Mouse (Mus musculus) midbrain, embryonic 15.5 days (tissue): ENCODE data around the gene Zfand2b. TPM values are rescaled to one million over a fixed set of nuclear protein-coding genes. Genes with fewer than 3 reads are reported as not detected.

ENCODE experiments used
- ATAC-seq: fragments of 200-750 bp; cut with Nextera tagmentation; replicated peaks from 2 replicates; pipeline ENCODE4 v1.8.0; 2017; ENCODE audit warnings: moderate TSS enrichment
- H3K27ac ChIP-seq: fragments of 300-500 bp; sonication (generic); 2 replicates; pipeline ENCODE4 v1.5.1; 2015; ENCODE audit warnings: mild to moderate bottlenecking, inconsistent platforms
- H3K27me3 ChIP-seq: fragments of 300-500 bp; sonication (generic); replicated peaks from 2 replicates; pipeline ENCODE4 v1.6.1; 2015; ENCODE audit warnings: inconsistent platforms
- H3K36me3 ChIP-seq: fragments of 300-500 bp; sonication (generic); replicated peaks from 2 replicates; pipeline ENCODE4 v1.6.1; 2015; ENCODE audit warnings: inconsistent platforms
- H3K4me1 ChIP-seq: fragments of 300-500 bp; sonication (generic); 2 replicates; pipeline ENCODE4 v1.6.1; 2015; ENCODE audit warnings: inconsistent platforms
- H3K4me2 ChIP-seq: fragments of 300-500 bp; sonication (generic); 2 replicates; pipeline ENCODE4 v1.6.1; 2015; ENCODE audit warnings: inconsistent platforms, mild to moderate bottlenecking, moderate library complexity
- H3K4me3 ChIP-seq: fragments of 300-500 bp; sonication (generic); 2 replicates; pipeline ENCODE4 v1.5.1; 2015; ENCODE audit warnings: mild to moderate bottlenecking, inconsistent platforms
- H3K9ac ChIP-seq: fragments of 300-500 bp; sonication (generic); 2 replicates; pipeline ENCODE4 v1.6.1; 2015; ENCODE audit warnings: mild to moderate bottlenecking, inconsistent platforms
- H3K9me3 ChIP-seq: fragments of 300-500 bp; sonication (generic); 2 replicates; pipeline ENCODE4 v1.6.1; 2016; ENCODE audit warnings: inconsistent platforms
- WGBS: fragments of 180-500 bp; shearing (Covaris S2); methylation state at CpG from one replicate; pipeline ENCODE4 v1.1.7; 2015; ENCODE audit warnings: mixed read lengths; 5-methylcytosine and 5-hydroxymethylcytosine counted together
- microRNA-seq: library from miRNA; unstranded; fragments of <30 nt; microRNA quantifications from one replicate; pipeline ENCODE4, GENCODE M21; 2016
- polyA plus RNA-seq: library from polyadenylated mRNA; unstranded; fragments of >200 nt; fragmentation: Nextera tagmentation; extraction: Ambion mirVana; gene quantifications from 2 replicates; pipeline ENCODE4 v1.2.1, GENCODE M21; 2015

The Zfand2b gene
- polyA plus RNA-seq, 1 experiment from 2014 or later: 38.3 TPM

GRCm38 (mm10) chr1:75218227-75219001, 50.0 kb downstream of the Zfand2b start:
- Histone ChIP-seq H3K27me3 (peaks cover 56% of the 10 kb centered on the region), H3K4me2 (peak overlapping the region; percentile 79), H3K4me1 (peaks cover 16% of the 10 kb centered on the region), H3K36me3 (peaks cover 9% of the 10 kb centered on the region; the same call in 1 of the 2 replicates), H3K9me3 (no peaks in the 10 kb centered on the region), H3K9ac (peak overlapping the region; percentile 35; the same call in 1 of the 2 replicates), H3K27ac (no peak overlapping the region), H3K4me3 (peak overlapping the region; percentile 48)
- ATAC-seq: peak; percentile 49
- 1% methylated on average over 38 of the region's 38 CpGs for WGBS

- no peak overlapping the region for H3K27ac ChIP-seq
- H3K36me3 ChIP-seq: peaks cover 5% of the 10 kb centered on the region; the same call in 1 of the 2 replicates
- peak overlapping the region; percentile 79 for H3K4me2 ChIP-seq
- H3K4me1 ChIP-seq: peaks cover 16% of the 10 kb centered on the region
- WGBS: under 1% methylated on average over 24 of the region's 24 CpGs
- peak overlapping the region; percentile 35 for H3K9ac ChIP-seq
- H3K9me3 ChIP-seq: no peaks in the 10 kb centered on the region
- H3K4me3 ChIP-seq: peak overlapping the region; percentile 48
- H3K27me3 ChIP-seq: peaks cover 56% of the 10 kb centered on the region
- ATAC-seq: peak; percentile 91
These were observed 50.6 kb downstream of the Zfand2b start for GRCm38 (mm10) chr1:75219078-75219477.

- Histone ChIP-seq H3K27me3 (peaks cover 56% of the 10 kb centered on the region), H3K36me3 (peaks cover 2% of the 10 kb centered on the region; the same call in 1 of the 2 replicates), H3K4me3 (peak within 1 kb of the TSS; percentile 48), H3K27ac (no peak within 1 kb of the TSS), H3K4me1 (peaks cover 16% of the 10 kb centered on the region), H3K9me3 (no peaks in the 10 kb centered on the region), H3K9ac (peak within 1 kb of the TSS; percentile 35), H3K4me2 (peak within 1 kb of the TSS; percentile 79)
- ATAC-seq: peak; percentile 63
- under 1% methylated on average over 34 of the region's 34 CpGs for WGBS
These were observed 51.1 kb downstream of the Zfand2b start, which contains the start of gene Tuba4a for GRCm38 (mm10) chr1:75219531-75219930. TSS of gene Tuba4a (minus strand) at chr1:75219865.

Small RNA genes within 50 kb of the gene (microRNA-seq; reads per million reads assigned to microRNA genes)
- gene Gm27943: not detected

Other genes with a start within 250 kb of the Zfand2b start
- gene Cfap65, start 233.0 kb upstream of the Zfand2b start, polyA plus RNA-seq: 0.90 and 0.93 TPM in 2 replicates
- gene Ihh, start 217.0 kb upstream of the Zfand2b start, polyA plus RNA-seq: 0.10 and 0.11 TPM in 2 replicates
- gene Nhej1, start 43.4 kb upstream of the Zfand2b start, polyA plus RNA-seq: 5.1 and 6.0 TPM in 2 replicates
- not detected in 2 replicates for gene Slc23a3, start 34.8 kb upstream of the Zfand2b start, polyA plus RNA-seq
- gene Cnppd1, start 25.9 kb upstream of the Zfand2b start, polyA plus RNA-seq: 58.8 and 61.9 TPM in 2 replicates
- gene Retreg2, start 25.9 kb upstream of the Zfand2b start, polyA plus RNA-seq: 143 and 153 TPM in 2 replicates
- 45.7 and 46.0 TPM in 2 replicates for gene Abcb6, start 11.7 kb downstream of the Zfand2b start, polyA plus RNA-seq
- gene Ankzf1, start 23.5 kb downstream of the Zfand2b start, polyA plus RNA-seq: 27.6 and 27.7 TPM in 2 replicates
- 59.2 and 63.3 TPM in 2 replicates for gene Atg9a, start 23.6 kb downstream of the Zfand2b start, polyA plus RNA-seq
- 21.8 and 24.0 TPM in 2 replicates for gene Glb1l, start 42.2 kb downstream of the Zfand2b start, polyA plus RNA-seq
- gene Stk16, start 42.2 kb downstream of the Zfand2b start, polyA plus RNA-seq: 156 and 169 TPM in 2 replicates
- 7.9 and 12.7 TPM in 2 replicates for gene Tuba4a, start 51.2 kb downstream of the Zfand2b start, polyA plus RNA-seq
- gene A630095N17Rik, start 63.5 kb downstream of the Zfand2b start, polyA plus RNA-seq: not detected in 2 replicates
- gene Dnajb2, start 67.8 kb downstream of the Zfand2b start, polyA plus RNA-seq: 72.9 and 82.1 TPM in 2 replicates
- gene Ptprn, start 95.9 kb downstream of the Zfand2b start, polyA plus RNA-seq: 24.2 and 26.6 TPM in 2 replicates
- gene Resp18, start 109.8 kb downstream of the Zfand2b start, polyA plus RNA-seq: 167 and 169 TPM in 2 replicates
- 152 and 162 TPM in 2 replicates for gene Dnpep, start 149.3 kb downstream of the Zfand2b start, polyA plus RNA-seq
- gene Des, start 191.7 kb downstream of the Zfand2b start, polyA plus RNA-seq: 1.5 and 2.0 TPM in 2 replicates
- 20.8 and 21.3 TPM in 2 replicates for gene Speg, start 206.7 kb downstream of the Zfand2b start, polyA plus RNA-seq